Mouse (Mus musculus) T-helper 2 cell (primary cell): Measurements from ENCODE around the gene Dbt.
"Not testable (repeated sequence)": the region's sequence is repeated elsewhere in the genome, so short reads cannot be mapped to it uniquely, and the experiment has no call there.

Source experiments
- in situ Hi-C: fragments of 300-600 bp; cut with MboI, MseI; formaldehyde crosslinking; loops from one replicate; pipeline ENCODE4 v1.15.1; 2025; ENCODE audit warnings: high pct_unique_total_duplicates

Gene Dbt

DNA sequence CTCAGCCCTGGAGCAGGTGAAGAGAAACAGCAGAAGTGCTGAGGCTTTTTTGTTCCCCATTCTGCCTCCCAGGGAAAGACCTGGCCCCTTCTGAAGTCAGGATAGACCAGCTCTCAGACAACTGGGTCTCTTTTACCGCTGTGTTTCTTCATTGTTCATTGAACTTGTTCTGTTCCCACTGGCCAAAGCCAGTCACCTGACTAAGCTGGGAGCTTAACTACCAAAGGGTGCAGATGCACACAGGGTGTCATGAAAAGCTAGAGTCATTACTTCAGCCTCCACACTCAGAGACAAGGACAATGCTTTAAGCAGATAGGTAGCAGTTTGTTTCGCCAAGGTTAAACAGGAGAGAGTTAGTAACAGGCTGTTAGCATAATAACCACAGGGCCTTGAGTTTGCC, 29.2 kb downstream of the Dbt start:
- in situ Hi-C loops: no loop called here

DNA sequence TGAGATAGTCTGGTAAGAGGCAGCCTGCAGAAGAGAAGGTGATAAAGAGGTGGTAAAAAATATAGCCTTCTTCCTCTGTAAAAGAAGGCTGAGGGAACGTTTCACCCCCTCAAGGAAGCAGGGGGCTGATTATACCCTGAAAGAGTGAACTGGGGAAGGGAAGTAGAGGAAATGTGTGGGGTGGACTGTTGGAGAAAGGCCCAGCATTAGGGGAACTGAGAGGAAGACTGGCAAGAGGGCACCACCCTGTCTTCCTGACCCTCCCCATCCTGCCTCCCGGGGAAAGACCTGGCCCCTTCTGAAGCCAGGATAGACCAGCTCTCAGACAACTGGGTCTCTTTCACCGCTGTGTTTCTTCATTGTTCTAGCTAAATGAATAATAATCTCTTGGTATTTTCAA, 29.7 kb downstream of the Dbt start:
- in situ Hi-C loops: no loop called here

DNA sequence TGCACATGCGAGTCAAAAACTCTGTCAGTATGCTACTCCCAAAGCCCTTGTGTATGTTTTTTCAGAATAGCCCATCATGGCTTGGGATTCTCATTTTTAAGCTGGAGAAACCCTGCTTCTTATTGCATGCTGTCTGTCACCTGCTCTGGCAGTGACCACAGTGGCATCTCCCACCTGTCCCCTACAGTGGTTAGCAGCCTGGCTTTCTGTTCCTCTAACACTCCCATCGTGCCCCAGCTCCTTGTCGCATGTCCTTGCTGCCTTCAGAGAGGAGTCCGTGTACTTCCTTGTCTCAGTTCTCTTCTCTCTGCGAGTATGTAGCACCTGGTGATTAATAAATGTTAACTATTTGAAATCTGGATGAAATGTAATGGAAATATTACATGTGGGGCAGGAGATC, 34.6 kb downstream of the Dbt start:
- in situ Hi-C loops: no loop called here

DNA sequence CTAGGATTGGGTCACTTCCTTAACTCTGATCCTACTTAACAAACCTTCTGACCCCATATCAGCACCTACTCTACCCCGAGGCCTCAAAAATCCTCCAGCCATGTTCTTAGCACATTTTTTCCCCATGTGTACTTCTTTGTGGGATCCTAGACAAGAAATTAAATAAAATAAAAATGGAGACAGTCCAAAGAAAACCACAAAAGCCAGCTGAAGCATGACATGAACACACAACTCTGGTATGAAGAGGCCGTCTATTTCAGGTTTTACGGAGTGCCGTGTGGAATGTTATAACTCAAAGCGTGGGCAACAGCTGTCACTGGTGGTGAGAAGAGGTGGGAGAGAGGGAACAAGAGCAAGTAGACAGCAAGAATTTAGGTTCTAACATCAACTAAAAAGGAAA, 38.5 kb downstream of the Dbt start:
- in situ Hi-C loops: no loop called here

DNA sequence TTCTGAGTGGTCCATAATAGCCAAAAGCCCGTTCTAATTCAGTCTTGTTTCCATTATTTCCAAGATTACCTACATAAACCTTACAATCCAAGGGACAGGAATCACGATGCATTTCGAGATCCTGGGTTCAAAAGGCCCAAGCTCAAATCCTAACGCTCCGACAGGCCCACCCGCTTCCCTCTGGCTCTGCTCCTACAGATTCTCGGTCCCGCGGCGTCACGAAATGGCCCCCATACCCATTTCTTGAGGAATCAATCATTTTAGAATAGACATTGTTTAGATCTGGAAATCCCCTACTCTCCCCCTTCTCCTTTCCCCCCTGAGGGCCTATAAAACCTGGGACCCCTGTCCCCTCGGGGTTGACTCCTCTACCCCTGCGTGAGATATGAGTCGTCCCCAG, 48.4 kb downstream of the Dbt start:
- in situ Hi-C loops: not testable (repeated sequence)

DNA sequence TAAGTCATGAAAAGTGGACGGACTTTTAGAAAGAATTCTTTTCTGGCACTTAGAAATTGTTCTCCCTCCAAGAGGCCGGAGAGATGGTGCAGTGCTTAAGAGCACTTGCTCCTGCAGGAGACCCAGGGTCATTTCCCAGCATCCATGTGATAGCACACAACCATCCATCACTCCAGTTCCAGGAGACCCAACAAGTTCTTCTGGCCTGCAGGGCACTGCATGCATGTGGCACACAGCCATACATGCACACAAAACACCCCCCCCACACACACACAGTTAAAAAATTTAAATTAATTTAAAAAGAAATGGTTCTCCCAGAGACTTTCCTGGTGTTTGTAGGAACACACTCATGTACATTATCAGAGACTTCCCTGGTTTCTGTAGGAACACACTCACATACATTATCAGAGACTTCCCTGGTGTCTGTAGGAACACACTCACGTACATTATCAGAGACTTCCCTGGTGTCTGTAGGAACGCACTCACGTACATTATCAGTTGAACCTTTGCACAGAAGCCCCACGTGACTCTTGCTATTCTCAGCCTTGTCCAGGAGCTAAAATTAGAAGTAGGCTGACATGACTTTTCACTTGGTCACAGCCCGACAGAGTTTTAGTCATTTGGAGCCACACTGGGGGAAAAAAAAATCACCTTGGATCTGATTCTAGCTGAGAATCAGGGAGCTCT, 49.7 kb downstream of the Dbt start, which contains the start of gene Lrrc39:
Gene Lrrc39, plus strand, starts transcription at position 566 of the 687 bp plus-strand sequence.
- in situ Hi-C loops: no loop called here

DNA sequence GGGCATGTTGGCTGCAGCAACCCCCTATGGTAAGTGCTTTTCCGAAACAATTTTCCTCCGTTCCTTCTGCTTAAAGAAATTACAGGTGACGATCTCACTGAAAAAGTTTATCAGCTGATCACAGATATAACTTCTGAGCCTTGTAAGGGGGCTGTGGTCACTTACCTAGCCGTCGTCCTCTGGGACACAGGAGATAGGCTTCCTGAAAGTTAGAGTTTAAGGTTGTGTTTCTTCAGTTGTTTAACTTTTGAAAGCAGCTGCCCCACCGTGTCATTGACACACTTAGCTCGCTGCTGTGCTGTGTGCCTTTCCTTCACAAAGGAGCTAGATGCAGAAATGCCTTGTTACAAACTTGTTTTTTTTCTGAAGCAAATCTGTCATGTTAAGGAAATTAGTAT, 50.2 kb downstream of the Dbt start:
- in situ Hi-C loops: no loop called here

DNA sequence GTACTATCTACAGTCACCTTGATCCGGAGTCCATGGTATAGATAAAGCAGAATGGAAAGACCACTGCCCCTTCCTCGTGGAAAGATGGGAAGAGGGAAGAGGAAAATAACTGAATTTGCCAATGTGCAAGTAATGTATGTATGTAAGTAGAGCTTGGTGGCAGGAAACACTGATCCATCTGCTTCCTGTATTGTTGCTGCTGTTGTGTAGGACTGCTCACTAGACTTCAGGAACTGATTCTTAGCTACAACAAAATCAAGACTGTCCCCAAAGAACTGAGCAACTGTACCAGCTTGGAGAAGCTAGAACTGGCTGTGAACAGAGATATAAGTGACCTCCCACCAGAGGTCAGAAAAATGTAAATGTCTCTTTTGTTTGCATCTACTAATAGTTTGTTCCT, 57.8 kb downstream of the Dbt start:
- in situ Hi-C loops: no loop called here

DNA sequence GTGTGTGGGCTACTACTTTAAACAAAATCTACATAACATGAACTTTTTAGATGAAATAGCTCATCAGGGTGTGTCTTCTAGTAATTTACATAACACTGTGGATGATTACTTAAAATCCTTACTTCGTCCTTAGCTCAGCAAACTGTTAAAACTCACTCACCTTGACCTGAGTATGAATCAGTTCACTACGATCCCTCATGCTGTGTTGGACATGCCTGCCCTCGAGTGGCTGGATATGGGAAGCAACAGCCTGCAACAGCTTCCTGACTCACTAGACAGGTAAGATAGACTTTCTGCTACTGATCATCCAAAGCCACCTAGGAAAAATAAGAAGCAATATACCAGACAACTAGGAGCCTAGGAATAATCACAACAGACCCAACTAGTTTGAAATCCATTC, 64.4 kb downstream of the Dbt start:
- in situ Hi-C loops: no loop called here

DNA sequence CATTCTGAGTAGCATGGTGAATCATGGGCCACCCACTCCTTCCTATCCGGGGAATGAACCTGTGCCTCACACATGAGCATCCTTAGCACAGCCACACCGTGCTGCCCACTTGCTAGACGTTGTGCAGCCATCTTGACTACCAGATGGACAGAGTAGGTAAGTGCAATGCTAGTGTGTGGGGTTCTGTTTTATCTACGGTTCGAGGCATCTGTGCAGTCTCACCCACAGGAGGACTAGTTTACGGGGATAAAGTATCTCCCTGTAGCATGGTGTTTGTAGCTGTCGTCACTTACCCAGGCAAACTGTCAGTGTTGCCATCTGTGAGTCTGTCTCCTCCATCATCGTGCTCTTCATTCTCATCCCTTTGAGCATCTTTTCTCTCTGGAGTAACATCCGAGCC, 69.3 kb downstream of the Dbt start:
- in situ Hi-C loops: no loop called here

DNA sequence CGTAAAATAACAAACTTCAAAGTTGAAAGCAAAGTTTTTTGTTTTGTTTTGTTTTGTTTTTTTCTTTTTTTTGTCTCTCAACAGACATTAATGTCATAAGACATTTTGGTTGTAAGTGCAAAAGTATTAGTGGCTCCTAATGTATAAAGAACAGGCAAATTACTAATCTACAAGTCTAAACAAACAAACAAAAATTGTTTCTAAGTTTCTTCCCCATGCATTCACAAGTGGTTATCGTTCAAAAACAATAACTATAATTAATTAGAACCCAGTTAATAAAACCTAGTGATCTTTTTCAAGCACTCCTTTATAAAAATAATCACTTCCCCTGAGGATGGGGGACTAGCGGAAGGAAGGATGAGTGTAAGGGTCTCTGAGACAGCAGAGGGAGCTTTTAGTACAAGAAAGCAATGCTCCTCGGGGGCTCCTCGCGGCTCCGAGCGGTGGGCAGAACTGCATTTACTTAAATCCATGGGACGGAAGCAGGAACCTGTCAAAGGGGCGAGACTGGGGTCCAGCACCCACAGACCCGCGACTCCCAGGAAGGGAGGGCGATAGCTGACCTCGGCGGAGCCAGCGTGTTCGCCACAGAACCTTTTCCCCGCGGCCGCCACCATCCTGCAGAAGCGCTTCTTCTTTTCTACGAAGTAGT, 81.3 kb downstream of the Dbt start:
- in situ Hi-C loops: no loop called here

DNA sequence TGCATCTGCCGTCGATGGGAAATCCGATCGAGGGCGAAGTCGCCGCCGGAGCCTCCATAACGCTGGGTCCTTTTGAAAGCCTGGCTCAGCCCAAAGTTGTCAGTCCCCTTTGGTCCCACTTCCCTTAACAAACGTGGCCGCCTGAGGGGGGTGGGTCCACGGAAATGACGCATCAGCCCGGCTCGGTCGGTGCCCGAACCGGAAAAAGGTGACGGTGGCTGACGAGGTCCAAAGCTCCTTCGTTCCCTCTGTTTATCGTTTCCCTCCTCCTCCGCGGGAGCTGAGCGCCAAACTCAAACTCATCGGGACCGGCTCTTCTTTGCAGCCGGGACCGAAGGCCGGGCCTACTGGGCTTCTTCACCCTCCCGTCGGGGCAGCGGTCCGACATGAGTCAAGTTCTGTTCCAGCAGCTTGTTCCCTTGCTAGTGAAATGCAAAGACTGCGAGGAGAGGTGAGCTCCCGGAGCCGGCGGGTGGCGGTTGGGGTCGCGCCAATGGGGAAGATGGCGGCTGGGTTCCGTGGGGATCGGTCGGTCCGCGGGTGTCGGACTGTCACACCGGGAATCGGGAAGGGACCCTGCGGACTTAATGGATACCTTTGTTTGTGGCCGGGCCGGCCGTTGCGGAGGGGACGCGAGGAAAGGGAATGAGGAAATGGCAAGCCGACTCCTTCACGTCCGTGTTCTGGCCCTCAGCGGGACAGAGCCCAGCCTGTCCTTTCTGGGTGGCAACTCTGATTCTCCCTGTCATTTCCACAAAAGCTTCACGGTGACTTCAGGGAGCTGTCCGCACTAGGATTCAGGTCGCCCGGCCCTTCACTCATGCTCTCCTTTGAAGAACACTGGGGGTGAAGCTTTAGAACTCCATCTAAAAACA, 82.1 kb downstream of the Dbt start, which contains the start of gene Sass6:
Gene Sass6, plus strand, starts transcription at position 255 of the 875 bp plus-strand sequence.
- in situ Hi-C loops: no loop called here

DNA sequence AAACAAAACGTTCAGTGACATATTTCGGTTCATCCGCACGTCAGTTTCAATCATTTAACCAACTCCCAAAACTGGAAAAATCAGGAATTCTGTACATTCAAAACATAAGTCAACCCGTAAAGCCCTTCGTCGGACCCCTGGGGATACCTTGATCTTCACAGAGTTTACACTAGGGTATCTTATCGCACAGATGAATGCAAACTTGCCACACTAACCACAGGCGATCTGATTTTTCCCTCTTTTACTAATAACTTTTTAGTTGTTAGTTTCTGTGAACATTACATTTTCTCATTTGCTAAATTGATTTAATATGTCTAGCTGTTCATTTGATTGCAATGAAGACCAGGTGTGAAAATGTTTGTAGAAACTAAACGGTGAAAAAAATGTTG, 82.7 kb downstream of the Dbt start:
- in situ Hi-C loops: no loop called here
